Mouse (Mus musculus): Measurements from ENCODE around the gene Lrrc17. TPM values are rescaled to one million over a fixed set of nuclear protein-coding genes. Genes with fewer than 3 reads are reported as not detected.

The Lrrc17 gene
- polyA plus RNA-seq, 1 experiment from 2014 or later = 5.7 TPM

- no peaks in the 10 kb centered on the region for H3K4me1 ChIP-seq (ENCODE audit: control insufficient read depth, insufficient read depth, low read depth, low read length)
- no peak overlapping the region for H3K9ac ChIP-seq (ENCODE audit: low read depth, low read length)
- H3K4me3 ChIP-seq (ENCODE audit: low read length) = no peak overlapping the region
- ATAC-seq = no peak
- H3K4me2 ChIP-seq (ENCODE audit: low read length) = no peak overlapping the region
- H3K36me3 ChIP-seq (ENCODE audit: control insufficient read depth, insufficient read depth, low read length) = no peaks in the 10 kb centered on the region
- no peak overlapping the region for H3K27ac ChIP-seq (ENCODE audit: low read depth, low read length)
- H3K9me3 ChIP-seq (ENCODE audit: control insufficient read depth, low read length) = no peaks in the 10 kb centered on the region
- WGBS = 85% methylated on average over 8 of the region's 8 CpGs
- no peaks in the 10 kb centered on the region for H3K27me3 ChIP-seq (replicated peaks; ENCODE audit: control insufficient read depth, insufficient read depth, low read length)
Measured at GRCm38 (mm10) chr5:21505159-21505558, 38.2 kb upstream of the Lrrc17 start.

- no peak for ATAC-seq
- 78% methylated on average over 1 of the region's 1 CpGs for WGBS
- H3K27ac ChIP-seq (ENCODE audit: low read depth, low read length) = no peak overlapping the region
- H3K9ac ChIP-seq (ENCODE audit: low read depth, low read length) = no peak overlapping the region
- no peaks in the 10 kb centered on the region for H3K9me3 ChIP-seq (ENCODE audit: control insufficient read depth, low read length)
- H3K36me3 ChIP-seq (ENCODE audit: control insufficient read depth, insufficient read depth, low read length) = no peaks in the 10 kb centered on the region
- H3K27me3 ChIP-seq (replicated peaks; ENCODE audit: control insufficient read depth, insufficient read depth, low read length) = no peaks in the 10 kb centered on the region
- H3K4me1 ChIP-seq (ENCODE audit: control insufficient read depth, insufficient read depth, low read depth, low read length) = no peaks in the 10 kb centered on the region
- no peak overlapping the region for H3K4me3 ChIP-seq (ENCODE audit: low read length)
- H3K4me2 ChIP-seq (ENCODE audit: low read length) = no peak overlapping the region
Measured at GRCm38 (mm10) chr5:21506887-21507286, 36.5 kb upstream of the Lrrc17 start.

GRCm38 (mm10) chr5:21509801-21510200, 33.6 kb upstream of the Lrrc17 start:
- H3K4me3 ChIP-seq (ENCODE audit: low read length) = no peak overlapping the region

GRCm38 (mm10) chr5:21513363-21513762, 30.0 kb upstream of the Lrrc17 start:
- Histone ChIP-seq H3K4me3 (ENCODE audit: low read length) (no peak overlapping the region), H3K36me3 (ENCODE audit: control insufficient read depth, insufficient read depth, low read length) (no peaks in the 10 kb centered on the region), H3K27me3 (replicated peaks; ENCODE audit: control insufficient read depth, insufficient read depth, low read length) (no peaks in the 10 kb centered on the region), H3K9ac (ENCODE audit: low read depth, low read length) (no peak overlapping the region), H3K27ac (ENCODE audit: low read depth, low read length) (no peak overlapping the region), H3K4me1 (ENCODE audit: control insufficient read depth, insufficient read depth, low read depth, low read length) (no peaks in the 10 kb centered on the region), H3K4me2 (ENCODE audit: low read length) (no peak overlapping the region), H3K9me3 (ENCODE audit: control insufficient read depth, low read length) (no peaks in the 10 kb centered on the region)
- ATAC-seq = no peak
- 68% methylated on average over 10 of the region's 10 CpGs for WGBS

More at GRCm38 (mm10) chr5:21509801-21510200, 33.6 kb upstream of the Lrrc17 start:
- no peaks in the 10 kb centered on the region for H3K9me3 ChIP-seq (ENCODE audit: control insufficient read depth, low read length)
- no peak overlapping the region for H3K27ac ChIP-seq (ENCODE audit: low read depth, low read length)
- H3K36me3 ChIP-seq (ENCODE audit: control insufficient read depth, insufficient read depth, low read length) = no peaks in the 10 kb centered on the region
- 82% methylated on average over 4 of the region's 4 CpGs for WGBS
- H3K27me3 ChIP-seq (replicated peaks; ENCODE audit: control insufficient read depth, insufficient read depth, low read length) = no peaks in the 10 kb centered on the region
- ATAC-seq = no peak
- H3K9ac ChIP-seq (ENCODE audit: low read depth, low read length) = no peak overlapping the region
- H3K4me2 ChIP-seq (ENCODE audit: low read length) = no peak overlapping the region
- H3K4me1 ChIP-seq (ENCODE audit: control insufficient read depth, insufficient read depth, low read depth, low read length) = no peaks in the 10 kb centered on the region

- Histone ChIP-seq H3K4me2 (ENCODE audit: low read length) (no peak overlapping the region), H3K36me3 (ENCODE audit: control insufficient read depth, insufficient read depth, low read length) (no peaks in the 10 kb centered on the region), H3K9me3 (ENCODE audit: control insufficient read depth, low read length) (no peaks in the 10 kb centered on the region), H3K4me3 (ENCODE audit: low read length) (no peak overlapping the region), H3K27me3 (replicated peaks; ENCODE audit: control insufficient read depth, insufficient read depth, low read length) (no peaks in the 10 kb centered on the region), H3K27ac (ENCODE audit: low read depth, low read length) (no peak overlapping the region), H3K4me1 (ENCODE audit: control insufficient read depth, insufficient read depth, low read depth, low read length) (no peaks in the 10 kb centered on the region), H3K9ac (ENCODE audit: low read depth, low read length) (no peak overlapping the region)
- 96% methylated on average over 2 of the region's 2 CpGs for WGBS
- ATAC-seq = no peak
Measured at GRCm38 (mm10) chr5:21517562-21517961, 25.8 kb upstream of the Lrrc17 start.

- no peak overlapping the region for H3K4me3 ChIP-seq (ENCODE audit: low read length)
- H3K9me3 ChIP-seq (ENCODE audit: control insufficient read depth, low read length) = no peaks in the 10 kb centered on the region
- no peak overlapping the region for H3K27ac ChIP-seq (ENCODE audit: low read depth, low read length)
- H3K27me3 ChIP-seq (replicated peaks; ENCODE audit: control insufficient read depth, insufficient read depth, low read length) = no peaks in the 10 kb centered on the region
- no peaks in the 10 kb centered on the region for H3K4me1 ChIP-seq (ENCODE audit: control insufficient read depth, insufficient read depth, low read depth, low read length)
- 71% methylated on average over 4 of the region's 4 CpGs for WGBS
- H3K9ac ChIP-seq (ENCODE audit: low read depth, low read length) = no peak overlapping the region
- no peaks in the 10 kb centered on the region for H3K36me3 ChIP-seq (ENCODE audit: control insufficient read depth, insufficient read depth, low read length)
- H3K4me2 ChIP-seq (ENCODE audit: low read length) = no peak overlapping the region
- ATAC-seq = no peak
Measured at GRCm38 (mm10) chr5:21518207-21518606, 25.2 kb upstream of the Lrrc17 start.

GRCm38 (mm10) chr5:21519166-21519565, 24.2 kb upstream of the Lrrc17 start:
- no peak overlapping the region for H3K9ac ChIP-seq (ENCODE audit: low read depth, low read length)
- no peaks in the 10 kb centered on the region for H3K9me3 ChIP-seq (ENCODE audit: control insufficient read depth, low read length)
- no peak overlapping the region for H3K27ac ChIP-seq (ENCODE audit: low read depth, low read length)
- no peak overlapping the region for H3K4me2 ChIP-seq (ENCODE audit: low read length)
- WGBS = 82% methylated on average over 3 of the region's 3 CpGs
- no peak for ATAC-seq
- no peaks in the 10 kb centered on the region for H3K36me3 ChIP-seq (ENCODE audit: control insufficient read depth, insufficient read depth, low read length)
- no peak overlapping the region for H3K4me3 ChIP-seq (ENCODE audit: low read length)
- no peaks in the 10 kb centered on the region for H3K27me3 ChIP-seq (replicated peaks; ENCODE audit: control insufficient read depth, insufficient read depth, low read length)
- H3K4me1 ChIP-seq (ENCODE audit: control insufficient read depth, insufficient read depth, low read depth, low read length) = no peaks in the 10 kb centered on the region

GRCm38 (mm10) chr5:21526835-21527485, 16.4 kb upstream of the Lrrc17 start:
- H3K4me1 ChIP-seq (ENCODE audit: control insufficient read depth, insufficient read depth, low read depth, low read length) = no peaks in the 10 kb centered on the region
- H3K9ac ChIP-seq (ENCODE audit: low read depth, low read length) = no peak overlapping the region
- no peak overlapping the region for H3K4me2 ChIP-seq (ENCODE audit: low read length)
- H3K4me3 ChIP-seq (ENCODE audit: low read length) = no peak overlapping the region
- no peaks in the 10 kb centered on the region for H3K36me3 ChIP-seq (ENCODE audit: control insufficient read depth, insufficient read depth, low read length)
- H3K27ac ChIP-seq (ENCODE audit: low read depth, low read length) = no peak overlapping the region
- H3K9me3 ChIP-seq (ENCODE audit: control insufficient read depth, low read length) = no peaks in the 10 kb centered on the region
- no peak for ATAC-seq
- WGBS = 20% methylated on average over 11 of the region's 11 CpGs
- H3K27me3 ChIP-seq (replicated peaks; ENCODE audit: control insufficient read depth, insufficient read depth, low read length) = no peaks in the 10 kb centered on the region

- no peaks in the 10 kb centered on the region for H3K27me3 ChIP-seq (replicated peaks; ENCODE audit: control insufficient read depth, insufficient read depth, low read length)
- 35% methylated on average over 4 of the region's 4 CpGs for WGBS
- H3K27ac ChIP-seq (ENCODE audit: low read depth, low read length) = no peak overlapping the region
- H3K9ac ChIP-seq (ENCODE audit: low read depth, low read length) = no peak overlapping the region
- no peak overlapping the region for H3K4me3 ChIP-seq (ENCODE audit: low read length)
- H3K4me1 ChIP-seq (ENCODE audit: control insufficient read depth, insufficient read depth, low read depth, low read length) = no peaks in the 10 kb centered on the region
- H3K9me3 ChIP-seq (ENCODE audit: control insufficient read depth, low read length) = no peaks in the 10 kb centered on the region
- H3K4me2 ChIP-seq (ENCODE audit: low read length) = no peak overlapping the region
- ATAC-seq = no peak
- no peaks in the 10 kb centered on the region for H3K36me3 ChIP-seq (ENCODE audit: control insufficient read depth, insufficient read depth, low read length)
Measured at GRCm38 (mm10) chr5:21527488-21527911, 15.9 kb upstream of the Lrrc17 start.

All from hindbrain, embryonic 16.5 days (tissue).